Mouse (Mus musculus) heart, postnatal 25 days (tissue): ENCODE results near the gene Csk. TPM values are rescaled to one million over a fixed set of nuclear protein-coding genes. Genes with fewer than 3 reads are reported as not detected.

Experiments
- total RNA-seq, 2 experiments: library from RNA; stranded (reverse); gene quantifications; 2 replicates each; pipeline ENCODE4 v1.2.3; 2021

The Csk gene
- total RNA-seq, 2 experiments from 2014 or later = 23.5 to 27.4 TPM

Other genes with a start within 250 kb of the Csk start
- 1 to 10 TPM; 7.8 to 8.7 TPM for gene Ppcdc, start 213.5 kb downstream of the Csk start, total RNA-seq
- gene Scamp5, start 185.6 kb downstream of the Csk start, total RNA-seq = 1 to 10 TPM; 4.9 to 5.1 TPM
- gene Rpp25, start 149.6 kb downstream of the Csk start, total RNA-seq = 1 to 10 TPM; 1.6 to 2.3 TPM
- gene Cox5a, start 132.4 kb downstream of the Csk start, total RNA-seq = 1,000 to 10,000 TPM; 2,545 to 2,748 TPM
- gene Fam219b, start 116.1 kb downstream of the Csk start, total RNA-seq = 1 to 10 TPM; 6.7 to 9.3 TPM
- 100 to 1,000 TPM; 160 to 162 TPM for gene Mpi, start 100.9 kb downstream of the Csk start, total RNA-seq
- gene Scamp2, start 92.7 kb downstream of the Csk start, total RNA-seq = 10 to 100 TPM; 24.6 to 24.8 TPM
- gene Ulk3, start 64.2 kb downstream of the Csk start, total RNA-seq = 1 to 10 TPM; 6.8 to 8.9 TPM
- not detected for gene Cplx3, start 47.4 kb downstream of the Csk start, total RNA-seq
- gene Lman1l, start 32.9 kb downstream of the Csk start, total RNA-seq = not detected
- not detected for gene Cyp1a2, start 30.1 kb upstream of the Csk start, total RNA-seq
- gene Cyp1a1, start 34.3 kb upstream of the Csk start, total RNA-seq = under 1 TPM in 1 of 2 experiments, not detected in 1; 0.08 TPM
- gene Edc3, start 54.9 kb upstream of the Csk start, total RNA-seq = 1 to 10 TPM; 4.9 to 7.0 TPM
- gene Clk3, start 112.2 kb upstream of the Csk start, total RNA-seq = 10 to 100 TPM; 27.6 to 29.2 TPM
- gene Arid3b, start 183.2 kb upstream of the Csk start, total RNA-seq = 1 to 10 TPM; 2.9 to 5.7 TPM